ENCODE assay signal across 29 mouse cellular contexts in the genomic region with DNA sequence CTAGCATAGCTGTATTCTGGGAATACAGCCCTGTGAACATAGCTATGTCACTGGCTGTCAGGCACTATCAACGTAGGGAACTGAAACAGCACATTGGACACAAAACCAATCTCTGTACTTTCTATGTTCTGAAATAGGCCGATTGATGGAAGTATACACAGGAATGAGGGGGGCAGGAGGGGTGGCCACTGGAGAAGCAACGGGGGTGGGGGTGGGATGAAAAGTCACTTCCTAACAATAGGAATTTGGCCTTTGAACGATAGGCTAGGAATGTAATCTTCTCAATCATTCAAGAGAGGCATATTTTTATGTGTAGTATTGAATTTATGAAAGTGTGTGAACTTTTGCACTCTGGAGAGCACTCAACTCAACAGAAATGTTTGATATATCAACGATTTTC. TPM values are rescaled to one million over a fixed set of nuclear protein-coding genes. Genes with fewer than 3 reads are reported as not detected.
A peak's percentile ranks its signal among the peaks of the same experiment; 100 is the strongest.
DNase-seq lines count a peak whose midpoint lies in the region; ATAC-seq and TF ChIP-seq lines count a peak whose summit lies in the region.
"Had no signal": no experiment of that assay in that cellular context is flagged by ENCODE, and none has a peak within 500 bp of the region (broad histone marks: within the 10 kb centered on the region; RNA-seq: fewer than 3 reads in every experiment).

No protein-coding gene starts in this region.

- H3K27ac ChIP-seq in heart, adult 2 months, result peak overlapping the region; percentile 72
- peak overlapping the region; percentile 64 for H3K27ac ChIP-seq in kidney, embryonic 16.5 days (ENCODE audit: low read length)
- H3K27ac ChIP-seq in lung, embryonic 15.5 days, result peak overlapping the region; percentile 87
- H3K27ac ChIP-seq in stomach, embryonic 15.5 days, result peak overlapping the region; percentile 82; the same call in 1 of the 2 replicates
- H3K27ac ChIP-seq: embryonic facial prominence, embryonic 12.5 days; hindbrain, embryonic 10.5 days; hindbrain, embryonic 15.5 days; limb, embryonic 10.5 days; limb, embryonic 15.5 days; liver, embryonic 15.5 days; midbrain, embryonic 12.5 days; neural tube, embryonic 13.5 days had no signal

- H3K79me2 ChIP-seq in heart, adult 2 months (replicated peaks; ENCODE audit: control insufficient read depth, insufficient read depth, low read length), result no peaks in the 10 kb centered on the region

- H3K27me3 ChIP-seq in heart, adult 2 months (ENCODE audit: control insufficient read depth, insufficient read depth, low read length), result no peaks in the 10 kb centered on the region
- no peaks in the 10 kb centered on the region for H3K27me3 ChIP-seq in kidney, embryonic 16.5 days (ENCODE audit: insufficient read depth, low read length)
- H3K27me3 ChIP-seq in lung, embryonic 15.5 days, result no peaks in the 10 kb centered on the region
- no peaks in the 10 kb centered on the region for H3K27me3 ChIP-seq in stomach, embryonic 15.5 days (replicated peaks)
- H3K27me3 ChIP-seq: embryonic facial prominence, embryonic 12.5 days; limb, embryonic 15.5 days; Patski had no signal

- H3K9ac ChIP-seq in heart, adult 2 months (ENCODE audit: low read depth, low read length), result no peak overlapping the region
- H3K9ac ChIP-seq in kidney, embryonic 16.5 days (replicated peaks; ENCODE audit: low read length), result no peak overlapping the region
- no peak overlapping the region for H3K9ac ChIP-seq in lung, embryonic 15.5 days
- no peak overlapping the region for H3K9ac ChIP-seq in stomach, embryonic 15.5 days
- H3K9ac ChIP-seq: embryonic facial prominence, embryonic 12.5 days; hindbrain, embryonic 15.5 days; limb, embryonic 15.5 days; liver, embryonic 15.5 days; midbrain, embryonic 12.5 days; neural tube, embryonic 13.5 days had no signal

- no peak for TF ChIP-seq CTCF in heart, adult 2 months (IDR thresholded peaks at IDR 0.05)
- no peak for TF ChIP-seq CTCF in lung, adult 2 months (IDR thresholded peaks at IDR 0.05; ENCODE audit: insufficient read depth, low read length)

- peaks cover 21% of the 10 kb centered on the region for H3K4me1 ChIP-seq in heart, adult 2 months (ENCODE audit: control insufficient read depth, insufficient read depth, low read length)
- H3K4me1 ChIP-seq in kidney, embryonic 16.5 days (ENCODE audit: insufficient read depth, low read length), result peaks cover 37% of the 10 kb centered on the region
- peaks cover 45% of the 10 kb centered on the region for H3K4me1 ChIP-seq in lung, embryonic 15.5 days
- peaks cover 12% of the 10 kb centered on the region; the same call in 1 of the 2 replicates for H3K4me1 ChIP-seq in lung, adult 2 months (ENCODE audit: control insufficient read depth, insufficient read depth, low read length)
- peaks cover 11% of the 10 kb centered on the region; the same call in 1 of the 2 replicates for H3K4me1 ChIP-seq in stomach, embryonic 15.5 days
- H3K4me1 ChIP-seq: hindbrain, embryonic 15.5 days; liver, embryonic 15.5 days had no signal

- H3K4me2 ChIP-seq in kidney, embryonic 16.5 days (replicated peaks; ENCODE audit: low read depth, low read length), result no peak overlapping the region
- H3K4me2 ChIP-seq in lung, embryonic 15.5 days, result no peak overlapping the region
- no peak overlapping the region for H3K4me2 ChIP-seq in stomach, embryonic 15.5 days
- H3K4me2 ChIP-seq: embryonic facial prominence, embryonic 12.5 days; hindbrain, embryonic 15.5 days; limb, embryonic 15.5 days; liver, embryonic 15.5 days; midbrain, embryonic 12.5 days; neural tube, embryonic 13.5 days had no signal

- H3K9me3 ChIP-seq in kidney, embryonic 16.5 days (ENCODE audit: low read length), result no peaks in the 10 kb centered on the region
- no peaks in the 10 kb centered on the region for H3K9me3 ChIP-seq in lung, embryonic 15.5 days
- no peaks in the 10 kb centered on the region for H3K9me3 ChIP-seq in stomach, embryonic 15.5 days
- H3K9me3 ChIP-seq: embryonic facial prominence, embryonic 12.5 days; hindbrain, embryonic 10.5 days; hindbrain, embryonic 15.5 days; limb, embryonic 10.5 days; limb, embryonic 15.5 days; liver, embryonic 15.5 days; megakaryocyte, embryonic 14.5 days; midbrain, embryonic 12.5 days; neural tube, embryonic 13.5 days had no signal

- WGBS in heart, adult 2 months, result 49% methylated on average over 5 of the region's 5 CpGs
- 51% methylated on average over 5 of the region's 5 CpGs for WGBS in kidney, embryonic 16.5 days
- WGBS in lung, embryonic 15.5 days, result 18% methylated on average over 5 of the region's 5 CpGs
- WGBS in lung, adult 2 months, result 34% methylated on average over 5 of the region's 5 CpGs
- 38% methylated on average over 5 of the region's 5 CpGs for whole genome bisulfite sequencing in stomach, embryonic 15.5 days

- intact Hi-C loops in heart, adult 2 months (cut with DNase I), result no loop called here
- intact Hi-C loops in heart, postnatal 36 days (cut with DNase I), result no loop called here

- no peak for DNase-seq in heart, adult 2 months
- no peak for DNase-seq in heart, postnatal 36 days
- no peak for DNase-seq in kidney, postnatal 36 days
- no peak for DNase-seq in lung, adult 2 months
- DNase-seq: adrenal gland, postnatal 14 days; cerebellum, adult 11-12 months; cerebellum, adult 9-11 months; embryo, embryonic 11 days; gastrocnemius, postnatal 36 days; kidney, adult 11 months; layer of hippocampus, adult 9-11 months; lung, postnatal 4 days; right cerebral cortex, postnatal 4 days had no signal

- no peak for TF ChIP-seq POLR2A in heart, adult 2 months (IDR thresholded peaks at IDR 0.05; ENCODE audit: insufficient read depth, low read depth, low read length)
- no peak for TF ChIP-seq POLR2A in lung, adult 2 months (IDR thresholded peaks at IDR 0.05; ENCODE audit: borderline replicate concordance, extremely low read depth, low read depth, low read length)

- TF ChIP-seq EP300 in heart, adult 2 months (IDR thresholded peaks at IDR 0.05; ENCODE audit: insufficient read depth, low read depth, low read length), result no peak

- ATAC-seq in kidney, embryonic 16.5 days (ENCODE audit: low FRiP score, low TSS enrichment), result no peak
- no peak for ATAC-seq in lung, embryonic 15.5 days (ENCODE audit: borderline replicate concordance, extremely low read depth, low FRiP score, low TSS enrichment)
- no peak for ATAC-seq in stomach, embryonic 15.5 days (ENCODE audit: insufficient read depth, low FRiP score, low read depth)
- ATAC-seq: forebrain, embryonic 14.5 days; inflammation-experienced regulatory T-cells, adult 6 months; Patski had no signal

- H3K36me3 ChIP-seq in heart, adult 2 months (ENCODE audit: control insufficient read depth, insufficient read depth, low read length), result peaks cover 23% of the 10 kb centered on the region
- no peaks in the 10 kb centered on the region for H3K36me3 ChIP-seq in kidney, embryonic 16.5 days (ENCODE audit: insufficient read depth, low read length)
- H3K36me3 ChIP-seq in lung, embryonic 15.5 days, result no peaks in the 10 kb centered on the region
- H3K36me3 ChIP-seq in stomach, embryonic 15.5 days, result no peaks in the 10 kb centered on the region
- H3K36me3 ChIP-seq: embryonic facial prominence, embryonic 12.5 days; hindbrain, embryonic 10.5 days; hindbrain, embryonic 15.5 days; limb, embryonic 10.5 days; limb, embryonic 15.5 days; liver, embryonic 15.5 days; midbrain, embryonic 12.5 days; neural tube, embryonic 13.5 days had no signal

- no peak overlapping the region for H3K4me3 ChIP-seq in heart, adult 2 months
- no peak overlapping the region for H3K4me3 ChIP-seq in kidney, embryonic 16.5 days (ENCODE audit: low read length)
- H3K4me3 ChIP-seq in lung, embryonic 15.5 days, result no peak overlapping the region
- no peak overlapping the region for H3K4me3 ChIP-seq in lung, adult 2 months (replicated peaks; ENCODE audit: extremely low read depth, low read depth, low read length)
- H3K4me3 ChIP-seq in stomach, embryonic 15.5 days (replicated peaks), result no peak overlapping the region
- H3K4me3 ChIP-seq: embryonic facial prominence, embryonic 12.5 days; hindbrain, embryonic 10.5 days; hindbrain, embryonic 15.5 days; limb, embryonic 10.5 days; limb, embryonic 15.5 days; liver, embryonic 15.5 days; megakaryocyte, embryonic 14.5 days; midbrain, embryonic 12.5 days; myocyte; neural tube, embryonic 13.5 days had no signal

RNA-seq across cellular contexts. Expression of a gene that starts 12.3 kb away (rescaled TPM):
- 10 to 100 TPM; 40.7 to 48.7 TPM for total RNA-seq in heart, adult 2 months (2021)
- 22.6 and 39.6 TPM in 2 replicates for polyA plus RNA-seq in heart, adult 2 months (2012; rRNA removed)
- total RNA-seq in heart, postnatal 36 days (2021), result 10 to 100 TPM; 53.5 to 65.4 TPM
- polyA plus RNA-seq in kidney, embryonic 16.5 days (2015; fragmentation: Nextera tagmentation; extraction: Ambion mirVana), result 76.2 and 80.2 TPM in 2 replicates
- 104 and 106 TPM in 2 replicates for polyA plus RNA-seq in lung, embryonic 15.5 days (2015; fragmentation: Nextera tagmentation; extraction: Ambion mirVana)
- polyA plus RNA-seq in lung, adult 2 months (2012; rRNA removed), result 57.3 and 67.2 TPM in 2 replicates
- 41.3 and 45.9 TPM in 2 replicates for polyA plus RNA-seq in stomach, embryonic 15.5 days (2015; fragmentation: Nextera tagmentation; extraction: Ambion mirVana)
